Mouse (Mus musculus) lung, embryonic 16.5 days (tissue): ENCODE data around the gene Haao. TPM values are rescaled to one million over a fixed set of nuclear protein-coding genes. Genes with fewer than 3 reads are reported as not detected.

Experiments
- ATAC-seq: fragments of 200-750 bp; cut with Nextera tagmentation; 2 replicates; pipeline ENCODE4 v1.8.0; 2017; ENCODE audit warnings: low read depth, mild to moderate bottlenecking, moderate library complexity
- H3K27ac ChIP-seq: fragments of 300-500 bp; sonication (generic); 2 replicates; pipeline ENCODE4 v1.5.1; 2014; ENCODE audit warnings: mild to moderate bottlenecking, control low read depth, low read length
- H3K27me3 ChIP-seq: fragments of 300-500 bp; sonication (generic); 2 replicates; pipeline ENCODE4 v1.6.1; 2014; ENCODE audit warnings: low read depth, low read length, mixed read lengths; ENCODE audit not compliant: control insufficient read depth, insufficient read depth
- H3K36me3 ChIP-seq: fragments of 300-500 bp; sonication (generic); 2 replicates; pipeline ENCODE4 v1.6.1; 2014; ENCODE audit warnings: low read length; ENCODE audit not compliant: control insufficient read depth, insufficient read depth
- H3K4me1 ChIP-seq: fragments of 300-500 bp; sonication (generic); replicated peaks from 2 replicates; pipeline ENCODE4 v1.6.1; 2014; ENCODE audit warnings: low read length, mixed read lengths; ENCODE audit not compliant: control insufficient read depth, insufficient read depth
- H3K4me2 ChIP-seq: fragments of 300-500 bp; sonication (generic); 2 replicates; pipeline ENCODE4 v1.6.1; 2014; ENCODE audit warnings: low read depth, low read length, control low read depth
- H3K4me3 ChIP-seq: fragments of 300-500 bp; sonication (generic); 2 replicates; pipeline ENCODE4 v1.5.1; 2014; ENCODE audit warnings: mild to moderate bottlenecking, low read length, control low read depth
- H3K9ac ChIP-seq: fragments of 300-500 bp; sonication (generic); 2 replicates; pipeline ENCODE4 v1.6.1; 2014; ENCODE audit warnings: low read length, control low read depth
- H3K9me3 ChIP-seq: fragments of 300-500 bp; sonication (generic); 2 replicates; pipeline ENCODE4 v1.6.1; 2016; ENCODE audit warnings: low read length; ENCODE audit not compliant: control insufficient read depth
- WGBS: fragments of 180-500 bp; shearing (Covaris S2); extraction: QIAGEN DNeasy Blood & Tissue Kit; methylation state at CpG from one replicate; pipeline ENCODE4 v1.1.7; 2014; 5-methylcytosine and 5-hydroxymethylcytosine counted together
- polyA plus RNA-seq: library from polyadenylated mRNA; unstranded; fragments of >200 nt; fragmentation: Nextera tagmentation; extraction: Ambion mirVana; gene quantifications from 2 replicates; pipeline ENCODE4 v1.2.1, GENCODE M21; 2015

Haao gene
- polyA plus RNA-seq, 1 experiment from 2014 or later: 1.8 TPM

DNA sequence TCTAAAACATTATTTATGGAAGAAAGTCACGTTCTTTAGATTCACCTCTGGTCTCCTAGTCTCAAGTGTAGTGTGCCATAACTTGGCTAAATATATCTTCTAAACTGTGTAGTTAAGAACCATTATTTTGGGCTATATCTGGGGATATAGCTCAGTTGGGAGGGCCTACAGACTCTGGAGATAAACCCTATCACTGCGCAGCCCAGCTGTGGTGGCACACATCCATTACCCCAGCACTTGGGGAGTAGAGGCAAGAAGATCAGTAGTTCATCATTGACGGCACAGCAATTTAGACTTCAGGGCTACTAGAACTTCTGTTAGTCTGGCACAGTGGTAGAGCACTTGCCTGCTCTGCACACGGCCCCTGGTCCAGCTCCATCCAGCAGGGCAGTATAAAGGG is 34.7 kb downstream of the Haao start:
- 87% methylated on average over 4 of the region's 4 CpGs for WGBS
- Histone ChIP-seq H3K36me3 (no peaks in the 10 kb centered on the region), H3K4me2 (no peak overlapping the region), H3K27ac (no peak overlapping the region), H3K9ac (no peak overlapping the region), H3K9me3 (no peaks in the 10 kb centered on the region), H3K4me1 (no peaks in the 10 kb centered on the region; the same call in 1 of the 2 replicates), H3K4me3 (no peak overlapping the region), H3K27me3 (no peaks in the 10 kb centered on the region)
- ATAC-seq: no peak

DNA sequence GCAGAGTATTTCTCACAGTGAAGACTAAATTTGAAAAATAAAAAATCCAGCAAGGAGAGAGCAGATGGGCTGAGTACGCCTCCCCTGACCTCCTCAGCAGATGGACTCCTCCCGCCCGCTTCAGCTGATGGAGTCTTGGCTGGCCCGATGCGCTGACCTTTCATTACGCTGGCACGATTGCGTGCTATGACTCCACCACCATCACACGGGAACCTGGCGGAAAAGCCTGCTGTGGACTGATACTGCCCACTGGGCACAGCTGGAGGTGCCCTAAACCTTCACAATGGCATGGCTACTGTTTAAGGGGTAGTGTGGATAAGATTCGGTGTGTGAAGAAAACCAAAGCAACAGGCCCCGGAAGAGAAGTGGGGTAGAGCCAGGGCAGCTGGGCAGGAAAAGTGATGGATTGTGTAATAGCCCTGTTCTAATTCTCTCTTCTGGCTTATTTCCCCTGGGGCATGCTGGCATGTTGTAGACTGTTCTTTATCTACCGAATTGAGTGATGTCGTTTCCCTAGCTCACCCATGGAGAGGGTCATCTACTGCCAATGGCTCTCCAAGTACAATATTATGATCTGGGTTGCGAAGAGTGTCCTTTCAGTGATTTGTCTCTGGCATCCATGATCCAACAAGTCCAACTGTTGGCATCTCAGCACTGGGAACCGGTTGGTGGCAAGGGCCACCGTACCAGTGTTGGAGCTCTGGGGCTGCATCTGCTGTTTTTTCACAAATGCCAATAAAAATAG is 35.4 kb downstream of the Haao start:
- Histone ChIP-seq H3K4me1 (no peaks in the 10 kb centered on the region; the same call in 1 of the 2 replicates), H3K27me3 (no peaks in the 10 kb centered on the region), H3K27ac (no peak overlapping the region), H3K9ac (no peak overlapping the region), H3K4me2 (no peak overlapping the region), H3K9me3 (no peaks in the 10 kb centered on the region), H3K4me3 (no peak overlapping the region), H3K36me3 (no peaks in the 10 kb centered on the region)
- ATAC-seq: no peak
- 92% methylated on average over 17 of the region's 17 CpGs for WGBS

DNA sequence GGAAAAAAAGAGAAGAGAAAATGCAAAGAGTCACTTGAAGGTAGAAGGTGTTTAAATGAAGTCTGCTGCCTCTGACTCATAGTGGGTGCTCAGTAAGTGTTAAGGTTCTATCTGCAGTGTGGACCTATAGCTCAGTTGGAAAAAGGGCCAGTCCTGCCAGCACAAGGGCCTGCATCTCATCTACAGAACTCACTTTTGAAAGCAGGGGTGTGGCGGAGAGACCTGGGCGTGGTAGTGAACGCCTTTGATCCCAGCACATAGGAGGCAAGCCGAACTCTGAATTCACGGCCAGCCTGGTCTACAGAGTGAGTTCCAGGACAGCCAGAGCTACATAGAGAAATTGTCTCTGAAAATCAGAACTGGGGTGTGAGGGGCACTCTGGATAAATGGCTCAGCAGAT is 37.5 kb downstream of the Haao start:
- Histone ChIP-seq H3K9ac (no peak overlapping the region), H3K4me2 (no peak overlapping the region), H3K4me1 (no peaks in the 10 kb centered on the region), H3K4me3 (no peak overlapping the region), H3K9me3 (no peaks in the 10 kb centered on the region), H3K36me3 (peaks cover 3% of the 10 kb centered on the region; the same call in 1 of the 2 replicates), H3K27ac (no peak overlapping the region), H3K27me3 (no peaks in the 10 kb centered on the region)
- no peak for ATAC-seq
- 81% methylated on average over 5 of the region's 5 CpGs for WGBS

DNA sequence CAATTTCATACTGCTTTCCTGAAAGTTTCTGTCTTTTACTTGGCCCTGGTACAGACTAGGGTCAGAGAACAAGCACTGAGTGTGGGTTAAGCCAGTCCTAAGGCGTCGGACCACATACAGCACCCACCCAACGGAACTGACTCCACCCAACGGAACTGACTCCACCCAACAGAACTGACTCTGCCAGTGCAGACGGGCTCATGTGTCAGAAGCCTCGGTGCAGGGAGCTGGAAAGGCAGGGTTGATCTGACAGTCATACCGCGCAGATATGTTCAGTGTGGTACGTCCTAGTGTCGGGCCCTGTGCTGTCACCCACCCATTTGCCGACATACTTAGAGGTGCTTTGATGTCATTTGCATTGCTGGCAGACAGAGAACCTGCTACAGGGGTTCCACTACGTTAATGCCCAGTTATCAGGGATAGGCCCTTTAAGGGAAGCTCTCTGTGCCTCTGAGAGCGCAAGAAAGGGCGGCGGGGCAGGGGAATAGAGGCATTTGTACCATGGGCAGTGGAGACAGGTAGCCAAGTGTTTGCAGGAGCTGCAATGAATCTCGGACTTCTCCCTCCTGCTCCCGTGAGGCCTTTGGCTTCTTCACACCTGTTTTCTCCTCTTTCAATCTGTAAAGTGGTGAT is 38.5 kb downstream of the Haao start:
- Histone ChIP-seq H3K27me3 (no peaks in the 10 kb centered on the region), H3K4me2 (no peak overlapping the region), H3K36me3 (peaks cover 5% of the 10 kb centered on the region; the same call in 1 of the 2 replicates), H3K4me1 (peaks cover 4% of the 10 kb centered on the region; the same call in 1 of the 2 replicates), H3K9ac (no peak overlapping the region), H3K4me3 (no peak overlapping the region), H3K27ac (no peak overlapping the region), H3K9me3 (no peaks in the 10 kb centered on the region)
- WGBS: 78% methylated on average over 17 of the region's 17 CpGs
- no peak for ATAC-seq

DNA sequence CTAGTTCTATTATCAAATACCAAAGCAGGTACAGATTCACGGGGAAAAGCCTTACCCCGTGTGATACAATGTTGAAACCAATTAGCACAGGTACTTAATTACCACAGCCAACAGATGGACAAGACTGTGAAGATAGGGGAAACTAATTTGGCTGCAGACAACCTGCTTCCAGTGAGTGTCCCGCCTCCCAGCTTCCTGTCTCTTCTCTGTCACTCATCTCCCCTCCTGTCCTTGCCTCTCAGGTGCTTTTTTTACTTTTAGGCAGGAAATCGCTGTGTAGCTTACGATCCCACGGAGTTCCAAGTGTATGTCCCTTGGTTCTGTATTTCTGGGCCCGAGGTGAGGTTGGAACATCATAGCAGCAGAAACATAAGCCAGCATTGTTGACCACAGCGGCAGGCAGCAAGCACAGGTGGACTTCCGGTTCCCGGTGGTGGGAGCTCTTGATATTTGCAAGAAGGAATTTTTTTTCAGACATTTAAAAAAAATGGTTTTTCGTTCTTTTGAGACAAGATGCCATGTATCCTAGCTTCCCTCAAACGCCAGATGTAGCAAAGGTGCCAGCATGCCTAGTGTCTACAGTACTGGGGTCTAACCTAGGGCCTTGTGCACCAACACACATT is 39.2 kb downstream of the Haao start:
- H3K27ac ChIP-seq: no peak overlapping the region
- H3K4me3 ChIP-seq: no peak overlapping the region
- no peak overlapping the region for H3K9ac ChIP-seq
- no peaks in the 10 kb centered on the region for H3K9me3 ChIP-seq
- H3K27me3 ChIP-seq: no peaks in the 10 kb centered on the region
- peaks cover 5% of the 10 kb centered on the region; the same call in 1 of the 2 replicates for H3K36me3 ChIP-seq
- WGBS: 88% methylated on average over 12 of the region's 12 CpGs
- no peak for ATAC-seq
- H3K4me1 ChIP-seq: peaks cover 5% of the 10 kb centered on the region; the same call in 1 of the 2 replicates
- no peak overlapping the region for H3K4me2 ChIP-seq

DNA sequence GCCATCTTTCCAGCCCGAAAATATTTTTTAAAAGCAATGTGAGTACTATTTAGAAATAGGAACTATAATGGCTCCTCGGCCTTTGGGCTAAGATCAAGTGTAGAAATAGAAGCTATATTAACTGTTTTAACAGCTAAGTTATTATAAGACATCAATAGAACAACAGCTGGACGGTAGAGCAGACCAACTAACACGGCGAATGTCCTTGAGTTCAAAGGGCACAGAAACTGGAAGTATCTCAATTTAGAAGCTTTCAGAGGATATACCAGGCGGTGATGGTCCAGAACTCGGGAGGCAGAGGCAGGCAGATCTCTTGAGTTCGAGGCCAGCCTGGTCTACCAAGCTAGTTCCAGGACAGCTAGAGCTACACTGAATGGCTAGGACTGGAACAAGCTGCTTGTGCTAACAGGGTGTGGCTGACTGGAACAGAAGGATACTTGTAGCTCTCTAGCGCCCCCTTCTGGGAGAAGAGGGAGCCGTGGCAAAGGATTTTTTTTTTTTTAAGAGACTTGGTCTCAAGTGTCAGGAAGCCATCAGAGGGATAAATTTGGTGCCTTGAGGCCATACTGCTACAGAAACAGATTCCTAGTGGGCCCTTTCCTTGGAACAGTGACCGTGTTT is 39.9 kb downstream of the Haao start:
- peaks cover 5% of the 10 kb centered on the region; the same call in 1 of the 2 replicates for H3K36me3 ChIP-seq
- no peak for ATAC-seq

DNA sequence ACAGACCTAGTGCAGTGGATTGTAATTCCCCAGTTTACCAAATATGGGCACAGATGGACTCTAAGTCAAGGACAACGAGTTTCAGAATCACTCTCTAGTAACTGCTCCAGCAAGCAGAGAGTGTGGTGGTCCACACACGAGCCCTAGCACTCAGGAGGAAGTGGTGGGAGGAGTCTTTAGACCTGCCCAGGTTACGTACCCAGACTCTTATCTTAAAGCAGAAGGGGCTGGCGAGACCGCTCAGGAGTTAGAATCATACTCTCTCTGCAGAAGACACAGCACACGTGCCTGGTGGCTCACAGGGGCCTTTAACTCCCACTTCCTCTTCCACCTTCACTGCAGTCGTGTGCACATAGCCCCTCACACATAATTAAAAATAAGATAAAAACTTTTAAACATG is 40.4 kb downstream of the Haao start:
- Histone ChIP-seq H3K27ac (no peak overlapping the region), H3K27me3 (no peaks in the 10 kb centered on the region), H3K9me3 (no peaks in the 10 kb centered on the region), H3K4me1 (peaks cover 13% of the 10 kb centered on the region; the same call in 1 of the 2 replicates), H3K9ac (no peak overlapping the region), H3K4me2 (no peak overlapping the region), H3K36me3 (peaks cover 5% of the 10 kb centered on the region; the same call in 1 of the 2 replicates), H3K4me3 (no peak overlapping the region)
- ATAC-seq: no peak
- WGBS: 31% methylated on average over 7 of the region's 7 CpGs

More for the DNA sequence above, 39.9 kb downstream of the Haao start:
- Histone ChIP-seq H3K9ac (no peak overlapping the region), H3K27ac (no peak overlapping the region), H3K4me1 (peaks cover 12% of the 10 kb centered on the region; the same call in 1 of the 2 replicates), H3K4me3 (no peak overlapping the region), H3K4me2 (no peak overlapping the region), H3K27me3 (no peaks in the 10 kb centered on the region), H3K9me3 (no peaks in the 10 kb centered on the region)
- WGBS: 68% methylated on average over 11 of the region's 11 CpGs

DNA sequence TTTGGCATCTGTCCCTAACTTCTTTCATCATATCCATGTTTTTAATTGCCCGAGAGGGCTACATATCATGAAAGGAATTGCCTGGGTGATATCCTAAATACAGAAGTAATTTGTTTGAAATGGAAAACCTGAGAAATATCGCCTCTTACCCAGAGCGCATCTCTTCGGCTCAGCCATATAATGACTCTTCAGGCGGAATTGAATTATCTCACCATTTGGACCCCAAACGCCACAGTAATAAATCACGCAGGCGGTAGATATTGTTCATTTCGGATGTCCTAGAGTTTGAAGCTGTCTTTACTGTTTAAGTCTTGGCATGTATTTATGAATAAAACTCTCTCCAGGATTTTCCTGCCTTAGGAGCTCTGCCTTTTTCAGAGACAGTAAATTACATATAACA is 42.7 kb downstream of the Haao start:
- Histone ChIP-seq H3K4me1 (peaks cover 13% of the 10 kb centered on the region; the same call in 1 of the 2 replicates), H3K27me3 (no peaks in the 10 kb centered on the region), H3K27ac (no peak overlapping the region), H3K9me3 (no peaks in the 10 kb centered on the region), H3K9ac (no peak overlapping the region), H3K4me2 (no peak overlapping the region), H3K36me3 (peaks cover 5% of the 10 kb centered on the region; the same call in 1 of the 2 replicates), H3K4me3 (no peak overlapping the region)
- WGBS: 83% methylated on average over 9 of the region's 9 CpGs
- ATAC-seq: no peak

DNA sequence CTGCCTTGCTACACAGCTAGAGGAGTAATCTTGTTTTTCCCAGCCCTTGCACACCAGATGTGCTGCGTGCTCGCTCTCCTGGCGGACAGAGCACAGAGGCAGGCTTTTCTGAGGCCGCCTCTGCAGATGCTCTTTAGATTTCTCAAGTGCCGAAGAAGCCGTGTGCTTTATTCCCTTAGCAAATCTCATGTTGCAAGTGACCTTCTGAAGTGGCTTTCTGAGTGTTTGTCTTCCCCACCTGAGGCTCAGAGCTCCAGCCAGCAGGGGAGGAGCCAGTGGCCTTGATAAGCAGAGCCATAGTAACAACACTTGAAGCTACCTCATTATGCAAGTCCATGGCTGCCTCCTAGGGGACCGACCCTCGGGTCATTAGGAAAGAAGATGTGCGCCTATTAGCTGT is 43.8 kb downstream of the Haao start:
- ATAC-seq: peak; percentile 92
- no peak overlapping the region for H3K9ac ChIP-seq
- peak overlapping the region; percentile 79 for H3K27ac ChIP-seq
- H3K4me1 ChIP-seq: peaks cover 13% of the 10 kb centered on the region; the same call in 1 of the 2 replicates
- H3K4me2 ChIP-seq: peak overlapping the region; percentile 26; the same call in 1 of the 2 replicates
- 48% methylated on average over 9 of the region's 9 CpGs for WGBS
- no peaks in the 10 kb centered on the region for H3K9me3 ChIP-seq
- no peak overlapping the region for H3K4me3 ChIP-seq
- H3K27me3 ChIP-seq: no peaks in the 10 kb centered on the region
- peaks cover 5% of the 10 kb centered on the region; the same call in 1 of the 2 replicates for H3K36me3 ChIP-seq
